Mouse (Mus musculus) neutrophil, adult 65 days (primary cell): ENCODE measurements around the gene Birc3. TPM values are rescaled to one million over a fixed set of nuclear protein-coding genes. Genes with fewer than 3 reads are reported as not detected.

Experiments
- total RNA-seq: library from RNA; stranded (reverse); gene quantifications from 2 replicates; pipeline ENCODE4 v1.2.4, GENCODE M21; 2023

Birc3 gene
- 199 and 261 TPM in 2 replicates for total RNA-seq

DNA sequence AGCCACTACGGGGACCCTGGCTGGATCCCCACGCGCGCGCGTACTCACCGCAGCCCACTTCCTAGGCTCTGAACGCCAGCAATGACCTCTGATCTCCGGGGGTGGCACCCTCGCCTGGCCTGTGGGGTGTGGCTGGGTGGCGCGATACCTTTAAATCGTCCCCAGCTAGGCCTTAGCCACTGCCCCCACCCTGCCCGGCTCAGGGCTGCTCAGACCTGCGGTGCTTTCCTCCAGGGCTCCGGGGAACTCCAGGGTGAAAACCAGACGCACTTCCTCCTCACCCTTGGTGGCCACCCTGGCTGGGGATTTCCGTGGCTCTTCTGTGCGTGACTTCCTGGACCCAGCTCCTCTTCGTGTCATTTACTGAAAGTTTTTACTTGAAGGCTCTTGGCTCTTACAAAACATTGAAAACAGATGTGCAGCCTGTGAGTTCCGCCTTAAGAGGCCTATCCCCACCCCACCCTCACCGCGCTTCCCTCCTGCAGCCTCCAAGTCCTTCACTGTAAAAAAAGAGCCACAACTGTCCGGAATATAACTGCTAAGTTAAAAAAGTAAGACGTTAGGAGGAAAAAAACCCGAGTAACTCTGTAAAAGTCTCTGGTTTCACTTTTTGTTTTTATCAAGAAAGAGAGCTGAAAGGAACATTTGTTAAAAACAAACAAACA lies at the start of gene Birc3:
Birc3 (minus strand) TSS at position 412 of the 665 bp plus-strand sequence.

DNA sequence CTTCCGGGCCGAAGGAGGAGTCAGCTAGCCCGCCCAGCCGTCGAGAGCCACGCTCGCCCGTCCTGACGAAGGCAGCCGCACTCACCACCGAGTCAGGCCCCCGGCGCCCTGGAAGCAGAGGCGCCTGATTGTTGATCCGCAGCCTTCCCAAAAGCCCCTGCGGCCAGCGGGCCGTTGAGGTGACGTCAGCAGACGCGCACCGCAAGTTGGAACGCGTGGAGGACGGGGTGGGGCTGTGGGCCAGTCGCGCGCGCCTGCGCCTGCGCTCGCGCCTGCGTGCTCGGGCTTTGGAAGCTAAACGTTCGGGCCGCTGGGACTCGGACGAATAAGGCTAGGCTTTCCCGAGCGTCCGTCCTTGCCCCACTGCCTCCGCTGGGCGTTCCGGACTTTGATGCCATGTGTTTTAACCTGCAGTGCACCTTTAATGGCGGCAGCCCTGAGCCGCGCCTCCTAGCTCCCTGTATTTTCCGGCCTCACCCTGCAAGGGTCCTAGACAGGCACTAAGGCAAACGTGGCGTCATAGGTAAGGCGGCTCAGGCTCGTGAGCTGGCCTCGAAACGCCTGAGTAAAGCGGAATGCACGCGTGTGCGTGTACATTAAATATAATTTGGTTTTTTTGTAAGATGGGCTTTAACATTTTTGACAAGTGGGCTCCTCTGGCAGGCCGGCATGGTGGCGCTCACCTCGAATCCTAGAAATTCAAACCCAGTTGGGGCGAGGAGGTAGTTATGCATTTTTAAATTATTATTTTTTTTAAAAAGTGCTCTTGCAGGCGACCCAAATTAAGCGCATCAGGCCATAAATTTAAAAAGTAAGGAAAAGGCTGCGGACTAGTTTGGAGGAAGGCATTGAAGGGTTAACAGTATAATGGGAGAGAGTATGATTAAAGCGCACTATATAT lies 35.8 kb downstream of the Birc3 start, which contains the start of gene Birc2:
Birc2 (minus strand) TSS at position 160 of the 901 bp plus-strand sequence.

Other genes with a start within 250 kb of the Birc3 start
- not detected in 2 replicates for gene Mmp20, start 245.0 kb downstream of the Birc3 start, total RNA-seq
- gene Mmp7, start 181.1 kb downstream of the Birc3 start, total RNA-seq: not detected in 2 replicates
- 57.3 and 58.4 TPM in 2 replicates for gene Tmem123, start 109.1 kb downstream of the Birc3 start, total RNA-seq
- gene Birc2, start 36.1 kb downstream of the Birc3 start, total RNA-seq: 57.5 and 65.8 TPM in 2 replicates
- gene Yap1, start 131.4 kb upstream of the Birc3 start, total RNA-seq: not detected in 2 replicates
- not detected in 2 replicates for gene Cfap300, start 169.6 kb upstream of the Birc3 start, total RNA-seq